Mouse (Mus musculus) ovary, adult 2 months (tissue): ENCODE results near the gene Gm20821. TPM values are rescaled to one million over a fixed set of nuclear protein-coding genes. Genes with fewer than 3 reads are reported as not detected.

Source experiments
- polyA plus RNA-seq: library from polyadenylated mRNA; depleted of rRNA; stranded (reverse); fragments of >200 nt; gene quantifications from 2 replicates; pipeline ENCODE4 v1.2.3, GENCODE M21; 2012; rRNA removed

The Gm20821 gene
- polyA plus RNA-seq: not detected in 2 replicates

GRCm38 (mm10) chrY:9781504-9781903 lies at the start of gene Gm20821:
Gene Gm20821 (plus strand): TSS chrY:9781804.

